Mouse (Mus musculus) telencephalon, adult 2 months (tissue): ENCODE measurements around the gene Kirrel3.

Experiments used
- DNase-seq: peaks from one replicate; pipeline ENCODE4 v3.0.0-alpha.2; 2011; ENCODE audit warnings: low read depth, low spot score

Gene Kirrel3

DNA sequence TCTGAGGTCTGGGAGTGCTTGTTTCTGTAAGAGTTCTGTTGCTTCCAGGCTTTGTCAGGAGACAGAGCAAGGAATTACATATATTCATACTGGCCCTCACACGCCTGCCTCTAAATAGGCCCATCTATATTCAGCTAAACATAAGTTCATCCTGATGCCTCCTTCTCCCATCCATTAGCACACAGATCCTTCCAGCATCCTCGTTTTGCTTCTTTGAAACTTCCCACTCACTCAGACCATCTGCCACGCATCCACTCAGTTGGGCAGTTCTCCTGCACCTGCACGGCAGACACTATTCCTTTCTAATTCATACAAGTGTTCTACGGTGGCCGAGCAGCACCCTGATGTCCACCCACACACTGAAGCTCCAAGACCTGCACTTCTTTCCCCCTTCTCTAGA is 201.1 kb downstream of the Kirrel3 start:
- peak; percentile 61 for DNase-seq

DNA sequence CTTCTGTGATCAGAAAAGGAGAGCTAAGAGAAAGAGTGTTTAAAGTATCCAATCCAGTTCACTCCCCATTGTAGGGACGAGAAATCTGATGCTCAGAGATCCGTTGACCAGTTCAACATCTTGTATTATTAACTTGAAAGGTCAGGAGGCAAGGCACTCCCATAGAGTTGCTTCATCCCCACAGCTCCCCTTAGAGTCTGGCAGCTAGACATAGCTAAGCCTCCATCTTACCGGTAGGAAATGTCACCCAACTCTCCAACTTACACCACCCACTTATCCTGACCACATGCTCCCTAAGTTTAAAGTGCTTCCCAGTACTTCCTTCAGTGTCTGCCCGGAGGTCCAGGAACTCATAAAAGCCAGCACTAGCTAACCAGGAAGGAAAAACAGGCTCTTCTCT is 202.7 kb downstream of the Kirrel3 start:
- no peak for DNase-seq

DNA sequence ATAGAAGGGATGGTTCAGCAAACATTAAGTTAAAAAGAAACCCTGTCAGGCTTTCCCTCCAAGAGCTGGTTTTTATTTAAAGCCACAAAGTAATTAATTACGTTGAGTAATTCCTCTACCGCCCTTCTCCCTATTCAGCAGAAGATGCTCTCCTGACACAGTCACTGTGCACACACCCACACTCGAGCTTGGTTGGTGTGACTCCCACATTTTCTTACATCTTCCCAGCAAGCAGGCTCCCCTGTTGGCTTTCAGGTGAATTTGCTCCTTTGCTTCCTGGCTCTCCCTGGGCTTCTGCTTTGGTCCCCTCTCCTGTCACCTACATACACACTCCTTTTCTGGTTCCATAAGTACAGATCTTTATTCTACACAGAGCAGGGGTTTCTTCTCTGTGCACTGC is 203.7 kb downstream of the Kirrel3 start:
- DNase-seq, result no peak

DNA sequence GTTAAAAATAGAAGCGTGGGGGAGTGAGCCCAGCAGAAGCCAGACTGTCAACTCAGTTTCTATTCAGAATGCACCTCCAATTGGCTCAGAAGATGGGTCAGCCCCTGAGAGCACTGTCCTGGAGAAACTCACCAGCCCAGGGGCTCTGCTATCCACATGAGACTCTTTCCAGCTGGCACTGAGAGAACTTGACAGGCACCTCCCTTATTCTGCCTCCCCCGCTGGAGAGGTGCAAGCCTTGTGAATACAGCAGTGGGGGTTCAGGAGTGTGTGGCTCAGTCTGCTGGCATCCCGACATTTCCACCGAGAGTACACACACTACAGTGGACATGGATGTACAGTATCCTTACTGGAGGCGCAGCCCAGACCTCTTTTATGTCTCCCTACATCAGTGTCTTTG is 210.0 kb downstream of the Kirrel3 start:
- DNase-seq, result no peak

DNA sequence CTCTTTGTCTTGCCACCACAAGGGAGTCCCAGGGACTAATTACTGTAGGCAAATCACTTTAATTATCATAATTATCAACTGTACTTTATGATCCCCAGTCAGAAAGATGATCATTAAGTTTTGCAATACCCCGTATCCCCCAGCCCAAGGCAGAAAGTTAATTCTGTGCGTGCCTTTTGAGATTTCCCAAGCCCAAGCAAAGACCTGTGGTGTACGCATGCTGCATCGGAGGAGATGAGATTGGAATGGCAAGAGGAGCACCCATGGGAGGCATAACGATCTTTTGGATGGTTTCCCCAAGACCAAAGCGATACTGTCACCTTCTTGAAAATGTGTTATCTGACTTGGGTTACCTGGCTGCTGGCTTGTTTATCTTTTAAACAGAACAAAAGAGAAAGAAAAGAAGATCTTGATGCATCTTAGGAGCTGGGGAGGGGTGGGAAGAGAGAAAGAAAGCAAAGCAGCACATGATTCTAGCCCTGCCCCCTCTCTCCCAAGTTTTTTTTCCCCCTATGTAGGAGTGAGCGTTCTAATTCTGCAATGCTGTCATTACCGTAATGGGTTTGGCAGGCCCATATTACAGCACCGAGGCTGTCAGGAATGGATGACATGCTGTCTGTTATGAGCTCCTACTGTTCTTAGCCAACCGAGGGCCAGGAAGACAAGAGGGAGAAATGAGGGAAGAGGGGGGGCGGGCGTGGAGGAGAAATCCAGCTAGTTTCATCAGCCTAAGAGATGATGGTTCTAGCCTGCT is 218.0 kb downstream of the Kirrel3 start:
- no peak for DNase-seq

DNA sequence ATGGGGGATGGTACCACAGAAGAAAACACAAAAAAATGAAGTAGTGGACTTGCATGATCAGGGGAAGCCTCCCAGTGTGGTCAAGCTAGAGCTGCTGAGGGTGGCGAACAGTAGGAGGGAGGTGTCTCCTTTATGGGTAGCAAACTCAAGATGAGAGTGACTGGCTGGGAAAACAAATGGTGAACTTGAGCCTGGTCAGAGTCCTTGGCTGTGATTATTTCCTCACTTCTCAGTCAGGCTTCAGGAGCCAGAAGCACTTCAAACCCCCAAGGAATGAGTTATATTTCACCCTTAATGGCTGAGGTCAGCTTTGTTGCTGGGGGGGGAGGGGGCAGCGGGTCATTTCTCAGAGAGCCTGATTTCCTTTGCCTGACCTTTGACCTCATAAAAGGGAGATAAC is 218.7 kb downstream of the Kirrel3 start:
- no peak for DNase-seq

DNA sequence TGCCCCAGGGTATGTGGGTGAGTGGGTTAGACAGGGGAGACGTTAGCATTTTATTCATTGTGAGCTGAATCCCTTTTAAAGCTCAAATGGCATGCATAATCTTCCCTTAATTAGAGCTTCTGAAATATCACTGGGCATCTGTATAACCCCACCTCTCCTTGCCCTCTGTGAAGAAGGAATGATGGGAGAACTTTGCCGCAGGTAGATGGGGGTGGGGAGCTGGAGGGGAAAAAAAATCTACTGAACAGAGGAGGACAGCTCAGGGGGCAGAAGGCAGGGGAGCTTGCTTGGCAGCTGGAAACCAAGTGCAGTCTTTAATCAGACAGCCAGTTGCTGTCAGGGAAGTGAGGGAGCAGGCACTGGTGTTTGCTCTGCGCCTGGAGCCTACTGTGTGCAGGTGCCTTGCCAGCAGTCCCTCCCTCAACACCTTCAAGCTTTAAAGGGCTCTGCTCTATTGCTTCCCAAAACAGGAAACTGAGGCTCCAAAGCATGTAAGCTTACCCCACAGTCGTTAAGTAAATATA is 220.7 kb downstream of the Kirrel3 start:
- no peak for DNase-seq

DNA sequence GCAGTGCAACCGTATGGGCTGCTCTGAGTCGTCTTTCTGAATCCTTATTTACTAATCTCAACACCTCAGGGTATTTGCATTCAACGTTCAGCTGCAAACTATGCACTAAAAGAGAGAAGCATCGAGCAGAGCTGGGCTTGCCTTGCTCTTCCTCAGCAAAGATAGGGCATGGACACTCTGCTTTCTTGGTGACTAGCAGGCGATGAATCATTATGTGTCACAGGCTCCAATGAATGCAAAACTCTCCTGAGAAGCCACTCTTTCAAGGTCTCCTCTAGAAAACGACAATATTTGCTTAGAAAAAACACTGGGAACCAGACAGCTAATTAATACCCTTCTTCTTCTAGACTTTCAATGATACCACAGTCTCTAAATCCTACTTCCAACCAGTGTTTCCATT is 223.0 kb downstream of the Kirrel3 start:
- DNase-seq, result no peak

DNA sequence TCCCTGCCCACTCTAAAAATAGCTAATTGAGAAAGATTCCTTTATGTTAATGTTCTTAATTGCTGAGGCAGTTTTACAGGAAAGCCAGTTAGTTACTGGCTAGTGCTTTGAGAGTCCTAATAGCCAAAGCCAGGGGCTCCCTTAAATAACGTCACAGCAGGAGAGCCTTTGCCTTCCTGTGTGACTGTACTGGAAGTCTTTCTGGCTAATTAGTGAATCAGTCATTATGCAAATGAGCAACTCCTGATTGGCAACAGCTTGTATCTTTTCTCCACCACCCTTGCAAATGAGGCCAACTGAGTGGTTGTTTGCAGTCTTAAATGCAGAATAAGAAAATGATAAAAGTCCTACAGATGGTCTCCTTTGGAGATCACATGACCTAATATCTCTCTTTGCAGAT is 226.3 kb downstream of the Kirrel3 start:
- DNase-seq, result no peak

DNA sequence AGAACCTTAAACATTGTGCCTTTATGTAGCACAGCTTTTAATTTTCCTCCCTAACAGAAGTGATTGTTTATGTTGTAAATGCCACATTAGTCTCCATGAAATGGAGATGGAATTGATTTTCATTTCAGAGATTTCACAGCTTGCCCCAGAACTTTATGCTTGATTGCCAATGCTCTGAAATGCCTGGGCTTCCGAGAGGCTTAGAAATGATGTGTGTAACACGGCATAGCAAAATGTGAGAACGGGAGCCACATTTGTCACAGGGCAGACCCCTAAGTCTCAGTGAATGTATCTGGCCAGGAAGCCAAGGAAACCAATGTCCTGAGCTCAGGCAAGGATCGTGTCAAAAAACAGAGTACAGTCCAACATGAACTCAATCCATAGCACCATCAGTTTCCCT is 227.3 kb downstream of the Kirrel3 start:
- no peak for DNase-seq

DNA sequence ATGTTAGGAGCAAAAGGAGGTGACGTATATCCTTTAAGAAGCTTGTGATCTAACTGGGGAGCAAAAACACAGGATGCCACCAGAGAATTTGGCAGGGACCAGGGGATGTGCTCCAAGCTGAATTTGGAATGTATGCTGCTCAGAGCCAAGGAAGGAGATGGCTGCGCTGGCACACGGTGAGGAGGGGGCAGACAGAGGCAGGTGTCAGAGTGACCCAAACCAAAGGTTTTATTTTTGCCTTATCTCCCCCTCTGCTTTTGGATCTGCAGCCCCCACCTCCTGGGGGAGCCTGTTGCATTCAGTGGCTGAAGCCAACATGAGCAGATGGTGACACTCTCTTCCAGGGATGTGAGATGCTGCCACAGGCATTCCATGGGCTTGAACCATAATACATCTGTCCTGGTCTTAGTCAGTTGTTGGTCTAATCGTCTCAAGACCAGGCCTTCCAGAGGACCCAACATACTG is 227.8 kb downstream of the Kirrel3 start:
- DNase-seq, result no peak

DNA sequence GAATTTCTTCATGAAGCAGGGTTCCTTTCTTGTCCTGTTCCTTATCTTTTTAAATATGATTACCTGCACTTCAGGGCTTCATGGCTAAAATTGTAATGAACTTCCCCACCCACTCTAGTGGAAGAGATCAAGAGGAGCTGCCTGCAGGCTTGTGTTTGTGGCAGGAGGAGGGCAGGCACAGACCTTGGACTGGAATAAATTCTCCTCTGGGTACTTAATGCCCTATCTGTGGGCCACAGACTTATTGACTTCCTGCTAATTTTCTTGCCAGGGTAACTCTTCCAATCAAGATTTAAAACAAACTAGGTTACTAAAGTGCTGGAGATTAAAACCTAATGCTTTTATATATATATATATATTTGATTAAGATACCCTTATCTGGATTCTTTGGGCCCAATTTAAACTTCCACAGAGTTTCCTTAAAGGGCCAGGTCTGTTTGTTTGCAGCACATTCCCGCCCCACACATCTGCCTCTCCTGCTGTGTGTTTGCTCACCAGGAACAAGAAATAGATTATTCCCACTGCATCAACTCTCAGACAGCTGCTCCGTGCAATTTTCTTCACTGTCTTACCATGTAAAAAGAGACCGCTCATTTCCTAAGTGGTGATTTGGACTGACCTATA is 229.4 kb downstream of the Kirrel3 start:
- no peak for DNase-seq

DNA sequence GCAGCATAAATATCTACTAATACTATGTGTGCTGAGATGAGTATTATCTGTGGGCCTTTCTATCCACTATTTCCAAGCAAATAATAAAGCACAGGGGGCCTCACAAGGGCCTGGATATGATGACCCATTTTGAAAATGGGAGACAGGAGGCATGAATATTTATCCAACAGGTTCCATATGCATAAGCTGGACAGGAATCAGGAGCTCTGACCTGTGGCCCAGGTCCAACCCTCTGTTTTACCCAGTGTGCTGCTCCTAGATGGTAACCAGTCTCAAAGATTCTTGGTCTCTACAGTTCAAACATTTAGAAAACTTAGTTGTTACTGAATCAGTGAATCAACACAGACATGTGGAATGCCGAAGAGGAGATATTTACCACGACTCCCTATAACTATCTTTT is 230.8 kb downstream of the Kirrel3 start:
- DNase-seq, result no peak

DNA sequence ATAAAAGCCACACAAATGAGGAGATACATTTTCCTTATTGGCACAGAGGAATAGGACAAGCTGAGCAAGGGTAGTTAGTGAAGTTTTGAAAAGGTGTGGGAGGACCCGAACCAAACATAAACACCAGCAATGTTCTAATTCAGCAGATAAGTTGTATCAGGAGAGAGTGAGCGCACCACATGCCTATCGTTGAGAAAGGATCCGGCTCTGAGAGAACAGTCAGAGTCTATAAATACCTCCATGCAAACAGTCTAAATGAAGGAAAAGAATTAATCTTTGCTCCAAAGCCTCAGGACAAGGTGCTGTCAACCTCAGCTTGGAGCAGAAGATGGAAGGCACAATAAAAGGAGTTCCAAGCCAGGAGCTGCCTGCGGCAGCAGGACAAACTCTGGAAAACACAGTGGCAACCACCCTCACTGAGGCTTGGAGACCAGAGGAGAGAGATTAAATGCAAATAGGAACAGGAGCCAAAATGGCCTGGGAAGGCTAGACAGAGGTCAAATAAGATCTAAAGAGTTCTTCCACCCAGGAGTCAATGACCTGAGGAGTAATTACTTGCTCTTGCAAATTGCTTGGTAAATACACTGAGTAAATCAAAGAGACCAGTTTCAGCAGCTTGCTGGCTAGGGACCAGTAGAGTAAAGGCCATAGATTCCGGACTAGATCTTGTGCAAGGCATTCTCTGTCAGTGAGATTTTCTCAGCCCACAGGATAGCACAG is 235.9 kb downstream of the Kirrel3 start:
- DNase-seq, result no peak

DNA sequence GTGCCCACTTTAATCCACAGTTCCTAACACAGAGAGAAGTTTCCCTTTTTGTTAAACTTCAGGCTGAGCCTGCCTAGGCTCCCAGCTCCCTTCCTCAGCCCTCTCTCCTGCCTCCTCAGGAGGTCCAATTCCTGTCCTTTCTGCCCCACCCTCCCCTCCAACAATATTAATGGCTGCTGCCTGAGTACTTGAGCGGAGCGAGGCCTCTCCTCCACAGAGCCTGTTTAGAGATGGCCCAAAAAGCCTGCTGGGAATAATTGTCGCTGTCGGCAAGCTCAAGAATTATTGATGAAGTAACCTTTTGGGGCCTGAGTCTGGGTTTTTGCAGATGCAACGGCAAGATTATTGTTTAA is 236.5 kb downstream of the Kirrel3 start:
- no peak for DNase-seq

DNA sequence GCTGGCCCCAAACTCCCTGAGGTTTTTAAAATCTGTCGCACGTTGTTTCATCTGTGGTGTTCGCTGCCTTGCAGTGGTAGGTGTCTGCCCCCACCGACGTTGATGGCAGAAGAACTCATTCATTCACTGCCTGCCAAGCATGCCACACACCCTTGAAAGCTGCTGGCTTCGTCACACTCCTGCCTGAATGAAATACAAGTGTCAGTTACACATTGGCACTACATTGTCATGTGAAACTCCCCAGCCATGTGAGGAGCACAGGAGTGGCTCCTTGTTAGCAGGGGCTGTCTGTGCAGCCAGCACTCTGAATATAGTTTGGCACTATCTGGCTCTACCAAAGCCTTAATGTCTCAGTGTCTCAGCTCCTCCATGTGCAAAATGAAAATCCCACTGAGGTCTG is 246.8 kb downstream of the Kirrel3 start:
- no peak for DNase-seq

DNA sequence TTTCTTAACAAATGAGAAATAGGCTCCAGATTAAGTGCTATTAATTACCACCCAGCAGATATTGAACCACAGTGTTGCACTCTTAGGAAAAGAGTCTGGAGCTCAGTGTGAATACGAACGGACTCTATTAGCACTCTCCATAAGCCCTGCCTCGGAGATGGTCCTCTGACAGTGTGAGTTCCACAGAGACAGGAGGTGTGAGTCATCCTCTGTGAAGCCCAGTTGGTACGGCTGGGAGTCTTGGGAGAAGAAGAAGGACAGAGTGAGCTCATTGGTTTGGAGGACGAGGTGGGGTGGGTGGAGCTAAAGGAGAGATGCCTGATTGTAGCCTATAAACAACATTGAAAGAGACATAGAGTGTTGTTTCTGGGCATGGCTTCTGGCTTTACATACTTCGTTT is 247.9 kb downstream of the Kirrel3 start:
- DNase-seq, result no peak

DNA sequence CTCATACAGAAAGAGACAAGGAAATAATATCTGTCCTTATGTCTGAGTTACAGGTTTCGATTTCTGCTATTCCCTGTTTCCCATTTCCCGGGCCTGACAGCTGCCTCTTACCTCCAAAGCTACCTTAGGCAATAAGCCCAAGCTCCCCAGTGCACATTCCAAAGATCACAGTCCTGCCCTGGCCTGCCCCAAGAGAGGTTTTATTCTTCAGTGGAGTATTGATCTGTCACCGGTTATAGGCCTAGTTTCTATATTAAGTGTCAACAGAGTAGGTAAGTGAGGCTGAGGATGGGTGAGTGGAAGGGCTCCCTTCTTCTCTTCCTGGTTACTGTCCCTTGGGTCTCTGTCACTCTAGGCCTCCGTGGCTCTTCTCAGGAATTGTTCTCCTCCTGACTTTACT is 249.3 kb downstream of the Kirrel3 start:
- DNase-seq, result no peak

DNA sequence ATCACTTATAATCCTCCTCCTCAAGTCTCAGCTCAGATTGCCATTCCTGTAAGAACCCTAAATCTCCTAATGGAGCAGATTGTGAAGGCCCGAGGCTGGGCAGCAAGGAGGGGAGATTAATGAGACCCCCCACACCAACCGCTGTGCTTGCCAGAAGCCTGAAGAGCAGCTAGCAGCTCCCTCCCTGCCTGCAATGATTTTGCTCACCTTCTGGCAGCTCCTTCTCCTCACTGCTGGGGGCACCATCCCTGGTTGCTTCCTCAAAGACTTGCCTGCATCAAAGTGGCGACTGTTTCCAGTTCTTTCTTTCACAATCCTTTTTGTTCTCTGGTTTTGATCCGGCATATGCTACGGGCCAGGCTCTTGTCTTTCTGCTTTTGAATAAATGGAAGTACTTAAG is 253.7 kb downstream of the Kirrel3 start:
- no peak for DNase-seq

DNA sequence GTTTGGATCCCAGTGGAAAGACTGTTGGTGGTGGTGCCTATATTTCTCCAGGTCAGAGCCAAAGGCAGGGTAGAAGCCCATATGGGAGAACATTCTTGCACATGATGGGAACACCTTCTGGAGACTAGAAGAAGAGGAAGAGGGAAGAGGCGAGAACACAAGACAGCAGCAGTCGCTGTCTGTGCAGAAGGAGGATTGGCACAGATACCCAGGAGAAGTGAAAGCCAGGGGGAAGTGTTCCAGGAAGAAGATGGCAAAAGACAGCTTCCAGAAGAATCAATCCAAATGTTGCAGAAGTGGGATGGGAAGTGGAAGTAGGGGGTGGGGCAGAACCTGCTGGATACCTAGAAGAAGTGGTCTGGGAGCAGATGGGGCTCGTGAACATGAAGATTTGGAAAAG is 255.1 kb downstream of the Kirrel3 start:
- no peak for DNase-seq

DNA sequence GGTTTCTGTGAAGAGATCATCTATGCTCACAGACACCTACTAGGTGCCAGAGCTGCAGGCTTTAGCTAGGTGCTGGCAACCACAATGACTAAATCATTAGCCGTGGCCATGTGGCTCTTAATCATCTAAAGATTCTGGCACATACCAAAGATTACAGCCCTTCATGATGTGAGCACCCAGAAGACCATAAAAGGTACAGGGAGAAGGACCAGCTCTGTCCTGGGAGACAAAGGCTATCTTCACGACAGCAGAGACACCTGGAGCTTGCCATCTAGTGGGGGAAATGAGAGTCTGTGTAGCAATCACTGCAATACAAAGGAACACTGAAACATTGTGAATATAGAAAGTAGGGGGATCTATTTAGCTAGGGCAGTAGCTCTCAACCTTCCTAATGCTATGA is 262.3 kb downstream of the Kirrel3 start:
- DNase-seq, result no peak

DNA sequence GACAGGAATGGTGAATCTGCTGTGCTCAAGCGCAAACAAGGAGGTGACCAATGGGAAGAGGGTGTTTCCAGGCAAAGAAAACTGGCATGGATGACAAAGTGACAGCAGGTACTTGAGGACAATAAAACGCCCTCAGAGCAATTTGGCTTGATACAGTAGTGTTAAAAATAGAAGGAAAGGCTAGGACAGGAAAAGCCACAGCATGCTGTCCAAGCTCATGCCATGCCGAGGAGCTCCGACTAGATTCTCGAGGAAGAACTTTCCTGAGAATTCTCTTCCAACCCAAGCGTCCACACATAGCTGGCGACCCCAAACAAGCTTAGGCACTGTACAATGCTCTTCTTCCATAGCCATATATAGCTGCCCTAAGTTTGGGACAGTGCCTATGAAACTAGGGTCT is 263.5 kb downstream of the Kirrel3 start:
- DNase-seq, result no peak

DNA sequence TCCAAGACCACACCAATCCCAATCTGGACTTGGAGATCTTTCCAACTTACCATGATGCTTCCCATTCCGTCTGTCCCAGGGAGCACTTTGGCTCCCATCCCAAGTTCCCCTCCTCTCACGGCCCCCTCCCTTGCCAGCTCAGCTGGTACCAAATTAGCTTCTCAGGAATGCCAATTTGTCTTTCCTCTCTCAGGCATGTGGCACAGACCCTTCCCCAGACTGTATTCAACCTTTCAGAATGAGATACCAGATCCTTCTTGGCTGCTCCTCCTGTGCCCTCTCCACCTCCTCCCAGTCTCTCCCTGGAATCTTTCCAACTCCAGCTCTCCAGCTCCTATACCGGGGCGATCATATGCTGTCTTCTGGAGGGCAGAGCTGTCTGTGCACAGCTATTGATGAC is 264.2 kb downstream of the Kirrel3 start:
- DNase-seq, result no peak
